Mouse (Mus musculus): ENCODE results near the gene Carns1. TPM values are rescaled to one million over a fixed set of nuclear protein-coding genes. Genes with fewer than 3 reads are reported as not detected.
A peak's percentile ranks its signal among the peaks of the same experiment; 100 is the strongest.
"Not testable (repeated sequence)": the region's sequence is repeated elsewhere in the genome, so short reads cannot be mapped to it uniquely, and the experiment has no call there.

Gene Carns1
- polyA plus RNA-seq, 1 experiment from 2014 or later = 2.6 TPM

GRCm38 (mm10) chr19:4124432-4124831, 50.8 kb downstream of the Carns1 start:
- peaks cover 18% of the 10 kb centered on the region for H3K4me1 ChIP-seq
- no peak overlapping the region for H3K4me2 ChIP-seq (replicated peaks)
- no peaks in the 10 kb centered on the region for H3K9me3 ChIP-seq
- 68% methylated on average over 4 of the region's 4 CpGs for WGBS
- 0 out of 2 replicates have a peak overlapping the region, but pooled peaks have one; percentile 38 for H3K27ac ChIP-seq
- H3K27me3 ChIP-seq = no peaks in the 10 kb centered on the region
- no peak for ATAC-seq (ENCODE audit: insufficient number of reproducible peaks, insufficient read depth, low FRiP score, low TSS enrichment)
- H3K36me3 ChIP-seq = peaks cover 13% of the 10 kb centered on the region
- H3K4me3 ChIP-seq = no peak overlapping the region
- no peak overlapping the region for H3K9ac ChIP-seq

- H3K4me2 ChIP-seq (replicated peaks) = no peak overlapping the region
- no peaks in the 10 kb centered on the region for H3K27me3 ChIP-seq
- 86% methylated on average over 7 of the region's 7 CpGs for WGBS
- H3K36me3 ChIP-seq = peaks cover 7% of the 10 kb centered on the region
- H3K9me3 ChIP-seq = no peaks in the 10 kb centered on the region
- H3K4me3 ChIP-seq = no peak overlapping the region
- peaks cover 18% of the 10 kb centered on the region for H3K4me1 ChIP-seq
- no peak overlapping the region for H3K9ac ChIP-seq
- ATAC-seq (ENCODE audit: insufficient number of reproducible peaks, insufficient read depth, low FRiP score, low TSS enrichment) = no peak
- H3K27ac ChIP-seq = no peak overlapping the region
Observed at GRCm38 (mm10) chr19:4122411-4123370, 52.6 kb downstream of the Carns1 start.

- H3K4me1 ChIP-seq = peaks cover 15% of the 10 kb centered on the region
- not testable (repeated sequence) for H3K27ac ChIP-seq; ATAC-seq (ENCODE audit: insufficient number of reproducible peaks, insufficient read depth, low FRiP score, low TSS enrichment); H3K9ac ChIP-seq; H3K4me3 ChIP-seq; H3K9me3 ChIP-seq; H3K27me3 ChIP-seq
- H3K36me3 ChIP-seq = peaks cover 15% of the 10 kb centered on the region
- WGBS = 62% methylated on average over 6 of the region's 6 CpGs
- peak overlapping the region; percentile 54; the same call in 1 of the 2 replicates for H3K4me2 ChIP-seq (replicated peaks)
Observed at GRCm38 (mm10) chr19:4121896-4122295, 53.4 kb downstream of the Carns1 start.

- H3K36me3 ChIP-seq = peaks cover 22% of the 10 kb centered on the region
- H3K9ac ChIP-seq = peak overlapping the region; percentile 60
- ATAC-seq (ENCODE audit: insufficient number of reproducible peaks, insufficient read depth, low FRiP score, low TSS enrichment) = peak; percentile 44
- H3K4me1 ChIP-seq = 0 out of 2 replicates have a peak, but pooled peaks cover 9% of the 10 kb centered on the region
- H3K4me2 ChIP-seq (replicated peaks) = peak overlapping the region; percentile 54
- H3K4me3 ChIP-seq = peak overlapping the region; percentile 51
- no peaks in the 10 kb centered on the region for H3K9me3 ChIP-seq
- 3% methylated on average over 38 of the region's 38 CpGs for WGBS
- H3K27ac ChIP-seq = peak overlapping the region; percentile 84
- H3K27me3 ChIP-seq = no peaks in the 10 kb centered on the region
Observed at GRCm38 (mm10) chr19:4121097-4121805, 54.0 kb downstream of the Carns1 start.

- Histone ChIP-seq H3K27ac (no peak overlapping the region), H3K36me3 (peaks cover 28% of the 10 kb centered on the region), H3K4me3 (peak overlapping the region; percentile 51), H3K4me2 (replicated peaks) (peak overlapping the region; percentile 54), H3K9ac (no peak overlapping the region), H3K9me3 (no peaks in the 10 kb centered on the region), H3K27me3 (no peaks in the 10 kb centered on the region), H3K4me1 (0 out of 2 replicates have a peak, but pooled peaks cover 9% of the 10 kb centered on the region)
- ATAC-seq (ENCODE audit: insufficient number of reproducible peaks, insufficient read depth, low FRiP score, low TSS enrichment) = no peak
- WGBS = 95% methylated on average over 2 of the region's 2 CpGs
Observed at GRCm38 (mm10) chr19:4120496-4120895, 54.8 kb downstream of the Carns1 start.

GRCm38 (mm10) chr19:4119716-4120487, 55.4 kb downstream of the Carns1 start:
- WGBS = 88% methylated on average over 6 of the region's 6 CpGs
- Histone ChIP-seq H3K36me3 (peaks cover 34% of the 10 kb centered on the region), H3K9ac (no peak overlapping the region), H3K9me3 (no peaks in the 10 kb centered on the region), H3K4me2 (replicated peaks) (peak overlapping the region; percentile 54), H3K4me3 (peak overlapping the region; percentile 51; the same call in 1 of the 2 replicates), H3K4me1 (0 out of 2 replicates have a peak, but pooled peaks cover 9% of the 10 kb centered on the region), H3K27ac (no peak overlapping the region), H3K27me3 (no peaks in the 10 kb centered on the region)
- ATAC-seq (ENCODE audit: insufficient number of reproducible peaks, insufficient read depth, low FRiP score, low TSS enrichment) = no peak

GRCm38 (mm10) chr19:4118350-4118749, 56.9 kb downstream of the Carns1 start:
- Histone ChIP-seq H3K27ac (no peak overlapping the region), H3K36me3 (peaks cover 50% of the 10 kb centered on the region), H3K9me3 (no peaks in the 10 kb centered on the region), H3K4me1 (peaks cover 14% of the 10 kb centered on the region; the same call in 1 of the 2 replicates), H3K9ac (no peak overlapping the region), H3K4me2 (replicated peaks) (no peak overlapping the region), H3K27me3 (no peaks in the 10 kb centered on the region), H3K4me3 (no peak overlapping the region)
- 86% methylated on average over 2 of the region's 2 CpGs for WGBS
- ATAC-seq (ENCODE audit: insufficient number of reproducible peaks, insufficient read depth, low FRiP score, low TSS enrichment) = no peak

GRCm38 (mm10) chr19:4117006-4117405, 58.3 kb downstream of the Carns1 start:
- no peaks in the 10 kb centered on the region for H3K9me3 ChIP-seq
- H3K9ac ChIP-seq = no peak overlapping the region
- H3K27ac ChIP-seq = no peak overlapping the region
- peaks cover 62% of the 10 kb centered on the region for H3K36me3 ChIP-seq
- H3K4me2 ChIP-seq (replicated peaks) = no peak overlapping the region
- ATAC-seq (ENCODE audit: insufficient number of reproducible peaks, insufficient read depth, low FRiP score, low TSS enrichment) = no peak
- no peaks in the 10 kb centered on the region for H3K27me3 ChIP-seq
- 98% methylated on average over 7 of the region's 7 CpGs for WGBS
- peaks cover 16% of the 10 kb centered on the region; the same call in 1 of the 2 replicates for H3K4me1 ChIP-seq
- no peak overlapping the region for H3K4me3 ChIP-seq

- WGBS = 86% methylated on average over 11 of the region's 11 CpGs
- H3K4me1 ChIP-seq = peaks cover 15% of the 10 kb centered on the region; the same call in 1 of the 2 replicates
- H3K9ac ChIP-seq = no peak overlapping the region
- no peak overlapping the region for H3K4me2 ChIP-seq (replicated peaks)
- no peak overlapping the region for H3K4me3 ChIP-seq
- no peak for ATAC-seq (ENCODE audit: insufficient number of reproducible peaks, insufficient read depth, low FRiP score, low TSS enrichment)
- H3K9me3 ChIP-seq = no peaks in the 10 kb centered on the region
- H3K27ac ChIP-seq = no peak overlapping the region
- no peaks in the 10 kb centered on the region for H3K27me3 ChIP-seq
- H3K36me3 ChIP-seq = peaks cover 69% of the 10 kb centered on the region
Observed at GRCm38 (mm10) chr19:4115816-4116215, 59.5 kb downstream of the Carns1 start.

- Histone ChIP-seq H3K4me3 (no peak overlapping the region), H3K27ac (no peak overlapping the region), H3K9me3 (no peaks in the 10 kb centered on the region), H3K27me3 (no peaks in the 10 kb centered on the region), H3K9ac (no peak overlapping the region), H3K4me1 (peaks cover 8% of the 10 kb centered on the region; the same call in 1 of the 2 replicates), H3K36me3 (peaks cover 69% of the 10 kb centered on the region), H3K4me2 (replicated peaks) (no peak overlapping the region)
- ATAC-seq (ENCODE audit: insufficient number of reproducible peaks, insufficient read depth, low FRiP score, low TSS enrichment) = no peak
- 95% methylated on average over 10 of the region's 10 CpGs for WGBS
Observed at GRCm38 (mm10) chr19:4115144-4115543, 60.1 kb downstream of the Carns1 start.

GRCm38 (mm10) chr19:4114551-4114950, 60.7 kb downstream of the Carns1 start:
- Histone ChIP-seq H3K9me3 (no peaks in the 10 kb centered on the region), H3K9ac (no peak overlapping the region), H3K27me3 (no peaks in the 10 kb centered on the region), H3K4me2 (replicated peaks) (no peak overlapping the region), H3K27ac (no peak overlapping the region), H3K4me3 (no peak overlapping the region), H3K4me1 (peaks cover 7% of the 10 kb centered on the region; the same call in 1 of the 2 replicates), H3K36me3 (peaks cover 69% of the 10 kb centered on the region)
- WGBS = 88% methylated on average over 10 of the region's 10 CpGs
- ATAC-seq (ENCODE audit: insufficient number of reproducible peaks, insufficient read depth, low FRiP score, low TSS enrichment) = no peak
